Mouse (Mus musculus) testis, adult 2 months (tissue): ENCODE data around the gene Pcbd2.

Experiments
- CTCF ChIP-seq: fragments of 200-500 bp; IDR thresholded peaks from 2 replicates; pipeline ENCODE4 v1.5.1; 2012; ENCODE audit warnings: low read depth, mild to moderate bottlenecking, inconsistent platforms, low read length, moderate library complexity; ENCODE audit not compliant: control insufficient read depth, insufficient read depth, insufficient replicate concordance
- POLR2A ChIP-seq: fragments of 200-500 bp; IDR thresholded peaks from 2 replicates; pipeline ENCODE4 v1.6.1; 2012; ENCODE audit warnings: low read depth, mild to moderate bottlenecking, inconsistent platforms, low read length, moderate library complexity; ENCODE audit not compliant: control insufficient read depth

GRCm38 (mm10) chr13:55809041-55809623, 82.0 kb downstream of the Pcbd2 start:
- TF ChIP-seq CTCF (peak; percentile 9; the same call in 1 of the 2 replicates), POLR2A (no peak)
